In the genomic region with DNA sequence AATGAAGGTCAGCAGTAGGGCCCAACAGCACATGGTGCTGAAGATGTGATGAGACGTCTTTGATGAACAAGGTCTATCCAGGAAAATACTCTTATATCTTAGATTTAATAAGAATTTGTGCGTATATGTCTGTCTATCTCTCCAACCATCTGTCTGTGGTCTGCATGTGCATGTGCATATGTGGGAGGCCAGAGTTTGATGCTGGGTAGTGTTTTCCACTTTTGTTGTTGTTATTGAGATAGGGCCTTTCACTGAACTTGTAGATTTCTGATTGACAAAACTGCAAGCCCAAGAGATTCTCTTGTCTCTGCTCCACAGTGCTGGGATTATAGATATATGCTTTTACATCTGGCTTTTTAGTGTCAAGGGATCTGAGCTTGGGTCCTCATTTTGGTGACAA, we compare ENCODE assay signal across 26 mouse cellular contexts.
A peak's percentile ranks its signal among the peaks of the same experiment; 100 is the strongest.
DNase-seq lines count a peak whose midpoint lies in the region; ATAC-seq and TF ChIP-seq lines count a peak whose summit lies in the region.
"Had no signal": no experiment of that assay in that cellular context is flagged by ENCODE, and none has a peak within 500 bp of the region (broad histone marks: within the 10 kb centered on the region; RNA-seq: fewer than 3 reads in every experiment).

No protein-coding gene starts in this region.

- no peak overlapping the region for H3K27ac ChIP-seq in liver, embryonic 11.5 days (ENCODE audit: low read depth, low read length)
- H3K27ac ChIP-seq in liver, postnatal 0 days (ENCODE audit: low read depth) = no peak overlapping the region
- H3K27ac ChIP-seq in liver, embryonic 14.5 days = no peak overlapping the region
- H3K27ac ChIP-seq: forebrain, embryonic 10.5 days; forebrain, embryonic 13.5 days; heart, adult 2 months; heart, embryonic 10.5 days; heart, embryonic 13.5 days; hindbrain, embryonic 14.5 days; hindbrain, postnatal 0 days had no signal

- H3K9me3 ChIP-seq in liver, embryonic 11.5 days (ENCODE audit: control insufficient read depth, low read length) = no peaks in the 10 kb centered on the region
- no peaks in the 10 kb centered on the region for H3K9me3 ChIP-seq in liver, postnatal 0 days (ENCODE audit: low read length)
- H3K9me3 ChIP-seq in liver, embryonic 14.5 days (ENCODE audit: control insufficient read depth, low read length) = no peaks in the 10 kb centered on the region
- H3K9me3 ChIP-seq: forebrain, embryonic 10.5 days; forebrain, embryonic 13.5 days; heart, embryonic 10.5 days; heart, embryonic 13.5 days had no signal

- peaks cover 14% of the 10 kb centered on the region; the same call in 1 of the 2 replicates for H3K36me3 ChIP-seq in liver, embryonic 11.5 days (ENCODE audit: control insufficient read depth, insufficient read depth, low read length)
- peaks cover 66% of the 10 kb centered on the region for H3K36me3 ChIP-seq in liver, postnatal 0 days (replicated peaks; ENCODE audit: insufficient read depth, low read length)
- peaks cover 72% of the 10 kb centered on the region for H3K36me3 ChIP-seq in liver, embryonic 14.5 days (replicated peaks; ENCODE audit: control insufficient read depth, insufficient read depth, low read depth)

- TF ChIP-seq CTCF in liver, postnatal 0 days (IDR thresholded peaks at IDR 0.05; ENCODE audit: low read depth) = no peak
- no peak for TF ChIP-seq CTCF in liver, embryonic 14.5 days (IDR thresholded peaks at IDR 0.05; ENCODE audit: low read depth)

- no peaks in the 10 kb centered on the region for H3K27me3 ChIP-seq in liver, embryonic 11.5 days (replicated peaks; ENCODE audit: control insufficient read depth, insufficient read depth, low read length)
- H3K27me3 ChIP-seq in liver, postnatal 0 days (ENCODE audit: insufficient read depth, low read length) = no peaks in the 10 kb centered on the region
- H3K27me3 ChIP-seq in liver, embryonic 14.5 days (ENCODE audit: control insufficient read depth, insufficient read depth, low read length) = no peaks in the 10 kb centered on the region
- H3K27me3 ChIP-seq: forebrain, embryonic 13.5 days; heart, embryonic 13.5 days; Patski had no signal

- H3K4me2 ChIP-seq in liver, embryonic 11.5 days = no peak overlapping the region
- no peak overlapping the region for H3K4me2 ChIP-seq in liver, postnatal 0 days (ENCODE audit: low read depth, low read length)
- H3K4me2 ChIP-seq in liver, embryonic 14.5 days (ENCODE audit: low read depth) = no peak overlapping the region
- H3K4me2 ChIP-seq: forebrain, embryonic 13.5 days; heart, embryonic 13.5 days; hindbrain, embryonic 14.5 days had no signal

- H3K4me1 ChIP-seq in liver, embryonic 11.5 days (replicated peaks; ENCODE audit: control insufficient read depth, insufficient read depth, low read length) = peaks cover 10% of the 10 kb centered on the region
- H3K4me1 ChIP-seq in liver, postnatal 0 days (ENCODE audit: insufficient read depth) = no peaks in the 10 kb centered on the region
- peaks cover 0 to 15% of the 10 kb centered on the region in 2 experiments; a peak in 2 of 4 replicates for H3K4me1 ChIP-seq in liver, embryonic 14.5 days (replicated peaks; ENCODE audit: control insufficient read depth in 2 of 2, insufficient read depth in 2 of 2, low read length in 1 of 2)

- 46% methylated on average over 2 of the region's 2 CpGs for WGBS in liver, embryonic 11.5 days
- 63% methylated on average over 2 of the region's 2 CpGs for WGBS in liver, postnatal 0 days (ENCODE audit: insufficient replicate concordance)
- 17% methylated on average over 2 of the region's 2 CpGs for WGBS in liver, embryonic 14.5 days (ENCODE audit: insufficient replicate concordance)

- no peak for TF ChIP-seq EP300 in liver, postnatal 0 days (IDR thresholded peaks at IDR 0.05; ENCODE audit: low read depth)
- peak; percentile 46 for TF ChIP-seq EP300 in liver, embryonic 14.5 days (IDR thresholded peaks at IDR 0.05; ENCODE audit: low read depth)

- no peak overlapping the region for H3K4me3 ChIP-seq in liver, embryonic 11.5 days (ENCODE audit: low read depth, low read length)
- no peak overlapping the region for H3K4me3 ChIP-seq in liver, postnatal 0 days (ENCODE audit: low read depth, low read length)
- H3K4me3 ChIP-seq in liver, embryonic 14.5 days (ENCODE audit: insufficient read depth in 1 of 2, low read depth in 2 of 2, low read length in 2 of 2) = no peak overlapping the region
- H3K4me3 ChIP-seq: forebrain, embryonic 10.5 days; forebrain, embryonic 13.5 days; heart, adult 2 months; heart, embryonic 10.5 days; heart, embryonic 13.5 days had no signal

- ATAC-seq in liver, embryonic 11.5 days (replicated peaks; ENCODE audit: low FRiP score) = peak; percentile 70
- ATAC-seq in liver, postnatal 0 days = no peak
- ATAC-seq in liver, embryonic 14.5 days (ENCODE audit: insufficient read depth) = peak; percentile 55; the same call in 1 of the 2 replicates
- peak; percentile 87 for ATAC-seq in megakaryocyte-erythroid progenitor cell, adult 5-6 weeks (replicated peaks; ENCODE audit: low FRiP score, low TSS enrichment, poor library complexity, severe bottlenecking)
- ATAC-seq: forebrain, embryonic 13.5 days; forebrain, embryonic 16.5 days; hindbrain, postnatal 0 days; Patski had no signal

- no peak for DNase-seq in liver, embryonic 11.5 days (ENCODE audit: low spot score)
- no peak for DNase-seq in liver, postnatal 0 days
- DNase-seq in c-Kit-positive CD71-positive TER-119-positive erythroid progenitor cells, embryonic 14.5 days (ENCODE audit: low spot score) = peak; percentile 23
- peak in 2 of 3 experiments; percentile 16 to 35 for DNase-seq in liver, embryonic 14.5 days (ENCODE audit: low read depth in 3 of 3, low spot score in 3 of 3)
- no peak for DNase-seq in spleen, postnatal 4 days (ENCODE audit: low spot score in 2 of 2)
- DNase-seq in left cerebral cortex, adult 11 months (ENCODE audit: low spot score) = no peak
- DNase-seq in cerebellum, adult 18-20 months = no peak
- DNase-seq: adrenal gland, adult 2 months; adrenal gland, postnatal 14 days; cerebellum, adult 8-10 months; cerebellum, postnatal 10 days; cerebellum, postnatal 36 days; gastrocnemius, postnatal 10 days; gastrocnemius, postnatal 36 days; heart, adult 2 months; heart, postnatal 14 days; heart, postnatal 4 days had no signal

- no peak overlapping the region for H3K9ac ChIP-seq in liver, embryonic 11.5 days (ENCODE audit: low read depth, low read length)
- no peak overlapping the region for H3K9ac ChIP-seq in liver, postnatal 0 days (replicated peaks)
- no peak overlapping the region for H3K9ac ChIP-seq in liver, embryonic 14.5 days (replicated peaks)
- H3K9ac ChIP-seq: forebrain, embryonic 13.5 days; heart, embryonic 13.5 days; hindbrain, embryonic 14.5 days had no signal

Comparison
In these comparisons a context has a peak if more than half of its experiments do, and no peak if none do; other contexts are left out.
1. DNase-seq: peak in c-Kit-positive CD71-positive TER-119-positive erythroid progenitor cells, embryonic 14.5 days (single experiment) and liver, embryonic 14.5 days (2 of 3); none in liver, embryonic 11.5 days (single experiment), liver, postnatal 0 days (single experiment), spleen, postnatal 4 days (0 of 2), left cerebral cortex, adult 11 months (single experiment) and cerebellum, adult 18-20 months (0 of 2).